ENCODE assay signal across 12 mouse cellular contexts in genomic region chr8:120377803-120378189, GRCm38 (mm10).
A peak's percentile ranks its signal among the peaks of the same experiment; 100 is the strongest.
DNase-seq lines count a peak whose midpoint lies in the region; ATAC-seq and TF ChIP-seq lines count a peak whose summit lies in the region.
"Had no signal": no experiment of that assay in that cellular context is flagged by ENCODE, and none has a peak within 500 bp of the region (broad histone marks: within the 10 kb centered on the region; RNA-seq: fewer than 3 reads in every experiment).

No protein-coding gene starts in this region.

- DNase-seq in hindbrain, embryonic 11.5 days (ENCODE audit: low spot score), result no peak
- no peak for DNase-seq in hindbrain, embryonic 14.5 days (ENCODE audit: low spot score)
- peak; percentile 57 for DNase-seq in c-Kit-positive CD71-positive TER-119-negative erythroid progenitor cells, embryonic 14.5 days (ENCODE audit: low read depth)
- peak in 1 of 3 experiments; percentile 52 for DNase-seq in liver, embryonic 14.5 days (ENCODE audit: low read depth in 3 of 3, low spot score in 3 of 3)
- DNase-seq in testis, postnatal 14 days (ENCODE audit: low spot score), result no peak
- DNase-seq in lung, postnatal 0 days (ENCODE audit: low spot score), result no peak

- H3K79me2 ChIP-seq in C2C12 (ENCODE audit: control insufficient read depth, insufficient read depth), result no peaks in the 10 kb centered on the region

- H3K27me3 ChIP-seq in hindbrain, embryonic 11.5 days (ENCODE audit: control insufficient read depth, insufficient read depth, low read length), result 0 out of 2 replicates have a peak, but pooled peaks cover 2% of the 10 kb centered on the region
- no peaks in the 10 kb centered on the region for H3K27me3 ChIP-seq in hindbrain, embryonic 14.5 days (ENCODE audit: control insufficient read depth, insufficient read depth, low read length)
- H3K27me3 ChIP-seq in C2C12 (ENCODE audit: control insufficient read depth, insufficient read depth, insufficient read length), result no peaks in the 10 kb centered on the region
- no peaks in the 10 kb centered on the region for H3K27me3 ChIP-seq in liver, embryonic 14.5 days (ENCODE audit: control insufficient read depth, insufficient read depth, low read length)
- H3K27me3 ChIP-seq in forebrain, embryonic 13.5 days, result no peaks in the 10 kb centered on the region
- H3K27me3 ChIP-seq in lung, postnatal 0 days (replicated peaks; ENCODE audit: insufficient read depth, low read length), result no peaks in the 10 kb centered on the region
- H3K27me3 ChIP-seq: megakaryocyte, embryonic 14.5 days had no signal

- H3K36me3 ChIP-seq in hindbrain, embryonic 11.5 days (ENCODE audit: control insufficient read depth, insufficient read depth, low read length), result no peaks in the 10 kb centered on the region
- no peaks in the 10 kb centered on the region for H3K36me3 ChIP-seq in hindbrain, embryonic 14.5 days (replicated peaks; ENCODE audit: control insufficient read depth, insufficient read depth)
- no peaks in the 10 kb centered on the region for H3K36me3 ChIP-seq in C2C12 (ENCODE audit: control insufficient read depth, insufficient read depth)
- no peaks in the 10 kb centered on the region for H3K36me3 ChIP-seq in liver, embryonic 14.5 days (replicated peaks; ENCODE audit: control insufficient read depth, insufficient read depth, low read depth)
- H3K36me3 ChIP-seq in forebrain, embryonic 13.5 days (ENCODE audit: poor library complexity, severe bottlenecking), result no peaks in the 10 kb centered on the region
- no peaks in the 10 kb centered on the region for H3K36me3 ChIP-seq in lung, postnatal 0 days (ENCODE audit: insufficient read depth, low read length)

- H3ac ChIP-seq in C2C12 (ENCODE audit: control insufficient read depth, insufficient read length, low read depth), result no peak overlapping the region

- TF ChIP-seq EP300 in liver, embryonic 14.5 days (IDR thresholded peaks at IDR 0.05; ENCODE audit: low read depth), result peak; percentile 42; the same call in 1 of the 2 replicates
- no peak for TF ChIP-seq EP300 in lung, postnatal 0 days (IDR thresholded peaks at IDR 0.05)

- H3K4me1 ChIP-seq in hindbrain, embryonic 11.5 days (replicated peaks; ENCODE audit: control insufficient read depth, insufficient read depth, low read length), result peaks cover 41% of the 10 kb centered on the region
- peaks cover 76% of the 10 kb centered on the region for H3K4me1 ChIP-seq in hindbrain, embryonic 14.5 days (replicated peaks; ENCODE audit: control insufficient read depth, insufficient read depth, low read length)
- peaks cover 56 to 59% of the 10 kb centered on the region in 2 experiments for H3K4me1 ChIP-seq in liver, embryonic 14.5 days (replicated peaks; ENCODE audit: control insufficient read depth in 2 of 2, insufficient read depth in 2 of 2, low read length in 1 of 2)
- peaks cover 95% of the 10 kb centered on the region for H3K4me1 ChIP-seq in forebrain, embryonic 13.5 days
- H3K4me1 ChIP-seq in lung, postnatal 0 days (ENCODE audit: insufficient read depth, low read depth, low read length), result peaks cover 5% of the 10 kb centered on the region; the same call in 1 of the 2 replicates

- no peaks in the 10 kb centered on the region for H3K9me3 ChIP-seq in hindbrain, embryonic 11.5 days (ENCODE audit: control insufficient read depth, low read length)
- H3K9me3 ChIP-seq in hindbrain, embryonic 14.5 days (ENCODE audit: control insufficient read depth, low read length), result no peaks in the 10 kb centered on the region
- no peaks in the 10 kb centered on the region for H3K9me3 ChIP-seq in liver, embryonic 14.5 days (ENCODE audit: control insufficient read depth, low read length)
- H3K9me3 ChIP-seq in forebrain, embryonic 13.5 days (replicated peaks), result no peaks in the 10 kb centered on the region
- no peaks in the 10 kb centered on the region for H3K9me3 ChIP-seq in lung, postnatal 0 days (ENCODE audit: low read length)
- H3K9me3 ChIP-seq: megakaryocyte, embryonic 14.5 days had no signal

- H3K27ac ChIP-seq in hindbrain, embryonic 11.5 days (ENCODE audit: low read depth, low read length), result peak overlapping the region; percentile 90
- no peak overlapping the region for H3K27ac ChIP-seq in hindbrain, embryonic 14.5 days
- peak overlapping the region; percentile 51 for H3K27ac ChIP-seq in liver, embryonic 14.5 days
- no peak overlapping the region for H3K27ac ChIP-seq in forebrain, embryonic 13.5 days
- H3K27ac ChIP-seq in lung, postnatal 0 days (ENCODE audit: low read length), result no peak overlapping the region
- H3K27ac ChIP-seq: layer of hippocampus, adult 2 months; stomach, postnatal 0 days had no signal

- WGBS in hindbrain, embryonic 11.5 days, result 54% methylated on average over 7 of the region's 7 CpGs
- 65% methylated on average over 7 of the region's 7 CpGs for WGBS in hindbrain, embryonic 14.5 days
- 15% methylated on average over 7 of the region's 7 CpGs for WGBS in liver, embryonic 14.5 days (ENCODE audit: insufficient replicate concordance)
- 65% methylated on average over 7 of the region's 7 CpGs for WGBS in forebrain, embryonic 13.5 days
- WGBS in lung, postnatal 0 days, result 71% methylated on average over 7 of the region's 7 CpGs

- H3K4me3 ChIP-seq in hindbrain, embryonic 11.5 days (ENCODE audit: low read depth, low read length), result no peak overlapping the region
- H3K4me3 ChIP-seq in hindbrain, embryonic 14.5 days (replicated peaks; ENCODE audit: low read length), result no peak overlapping the region
- H3K4me3 ChIP-seq in C2C12 (ENCODE audit: insufficient read depth, poor library complexity, severe bottlenecking), result no peak overlapping the region
- no peak overlapping the region for H3K4me3 ChIP-seq in liver, embryonic 14.5 days (ENCODE audit: insufficient read depth in 1 of 2, low read depth in 2 of 2, low read length in 2 of 2)
- no peak overlapping the region for H3K4me3 ChIP-seq in forebrain, embryonic 13.5 days
- H3K4me3 ChIP-seq in lung, postnatal 0 days (ENCODE audit: low read depth, low read length), result no peak overlapping the region
- H3K4me3 ChIP-seq: layer of hippocampus, adult 2 months had no signal

- no peaks in the 10 kb centered on the region for H3K79me3 ChIP-seq in C2C12 (ENCODE audit: low read depth)

- H3K9ac ChIP-seq in hindbrain, embryonic 11.5 days (ENCODE audit: low read depth, low read length), result no peak overlapping the region
- H3K9ac ChIP-seq in hindbrain, embryonic 14.5 days, result no peak overlapping the region
- H3K9ac ChIP-seq in liver, embryonic 14.5 days (replicated peaks), result peak overlapping the region; percentile 36
- H3K9ac ChIP-seq in forebrain, embryonic 13.5 days, result no peak overlapping the region
- no peak overlapping the region for H3K9ac ChIP-seq in lung, postnatal 0 days (replicated peaks; ENCODE audit: low read depth)

- no peak overlapping the region for H3K4me2 ChIP-seq in hindbrain, embryonic 11.5 days (replicated peaks; ENCODE audit: low read depth, low read length)
- no peak overlapping the region for H3K4me2 ChIP-seq in hindbrain, embryonic 14.5 days (replicated peaks)
- H3K4me2 ChIP-seq in liver, embryonic 14.5 days (ENCODE audit: low read depth), result peak overlapping the region; percentile 26; the same call in 1 of the 2 replicates
- H3K4me2 ChIP-seq in forebrain, embryonic 13.5 days, result no peak overlapping the region
- no peak overlapping the region for H3K4me2 ChIP-seq in lung, postnatal 0 days (replicated peaks; ENCODE audit: low read depth, low read length)

- TF ChIP-seq CTCF in C2C12 (IDR thresholded peaks at IDR 0.05; ENCODE audit: control insufficient read depth, insufficient read depth, insufficient read length), result no peak
- TF ChIP-seq CTCF in liver, embryonic 14.5 days (IDR thresholded peaks at IDR 0.05; ENCODE audit: low read depth), result no peak
- no peak for TF ChIP-seq CTCF in lung, postnatal 0 days (IDR thresholded peaks at IDR 0.05)

- ATAC-seq in hindbrain, embryonic 11.5 days (ENCODE audit: low FRiP score), result no peak
- no peak for ATAC-seq in hindbrain, embryonic 14.5 days (ENCODE audit: low FRiP score)
- ATAC-seq in liver, embryonic 14.5 days (ENCODE audit: insufficient read depth), result peak; percentile 53
- ATAC-seq in forebrain, embryonic 13.5 days, result no peak
- ATAC-seq in lung, postnatal 0 days, result no peak
- ATAC-seq: activated CD4-positive, CD25-positive, alpha-beta regulatory T cell, adult 4 months had no signal

TF ChIP-seq in C2C12, 6 proteins besides CTCF, POLR2A, EP300 and RAD21:
- TF ChIP-seq FOSL1 (IDR thresholded peaks at IDR 0.05; ENCODE audit: insufficient read depth, low read length, poor library complexity, severe bottlenecking) (no peak), CEBPB (IDR thresholded peaks at IDR 0.05; ENCODE audit: low read depth) (peak; percentile 60), MYOG (IDR thresholded peaks at IDR 0.05; ENCODE audit: control insufficient read depth, extremely low read depth, insufficient read length) (no peak), USF1 (IDR thresholded peaks at IDR 0.05; ENCODE audit: low read depth) (no peak), MAX (IDR thresholded peaks at IDR 0.05) (no peak), MYOD1 (IDR thresholded peaks at IDR 0.05; ENCODE audit: control insufficient read depth, insufficient read length, low read depth) (no peak)
TF ChIP-seq in C2C12: peak in this region for 1.

Comparison
In these comparisons a context has a peak if more than half of its experiments do, and no peak if none do; other contexts are left out.
1. H3K27ac ChIP-seq: peak in hindbrain, embryonic 11.5 days (single experiment) and liver, embryonic 14.5 days (single experiment); none in hindbrain, embryonic 14.5 days (single experiment), forebrain, embryonic 13.5 days (single experiment) and lung, postnatal 0 days (single experiment).